Mouse (Mus musculus) liver (tissue): Measurements from ENCODE around the gene Txk.

Source experiments
- DNase-seq: peaks from one replicate; pipeline ENCODE4 v3.0.0-alpha.2; 2020; ENCODE audit warnings: mixed read lengths

Gene Txk

GRCm38 (mm10) chr5:72752585-72752984, at the start of gene Txk:
Gene Txk, minus strand, starts transcription at chr5:72752777.
- DNase-seq = no peak

GRCm38 (mm10) chr5:72798563-72798962, 46.0 kb upstream of the Txk start:
- no peak for DNase-seq

GRCm38 (mm10) chr5:72796186-72796613, 43.6 kb upstream of the Txk start:
- DNase-seq = no peak

GRCm38 (mm10) chr5:72793309-72793850, 40.8 kb upstream of the Txk start:
- DNase-seq = no peak

GRCm38 (mm10) chr5:72791789-72792188, 39.2 kb upstream of the Txk start:
- DNase-seq = no peak

- DNase-seq = no peak
These were observed 38.8 kb upstream of the Txk start for GRCm38 (mm10) chr5:72791386-72791785.

- no peak for DNase-seq
These were observed 32.9 kb upstream of the Txk start for GRCm38 (mm10) chr5:72785451-72785850.

- no peak for DNase-seq
These were observed 32.1 kb upstream of the Txk start for GRCm38 (mm10) chr5:72784719-72785118.

- no peak for DNase-seq
These were observed 31.4 kb upstream of the Txk start for GRCm38 (mm10) chr5:72783957-72784356.

- DNase-seq = no peak
These were observed 30.5 kb upstream of the Txk start for GRCm38 (mm10) chr5:72783123-72783522.

GRCm38 (mm10) chr5:72781776-72782175, 29.2 kb upstream of the Txk start:
- DNase-seq = no peak

GRCm38 (mm10) chr5:72776595-72776994, 24.0 kb upstream of the Txk start:
- no peak for DNase-seq

GRCm38 (mm10) chr5:72776127-72776526, 23.6 kb upstream of the Txk start:
- DNase-seq = no peak

GRCm38 (mm10) chr5:72769841-72770240, 17.3 kb upstream of the Txk start:
- DNase-seq = no peak

- DNase-seq = no peak
These were observed 11.0 kb upstream of the Txk start for GRCm38 (mm10) chr5:72763546-72763945.

- no peak for DNase-seq
These were observed 10.4 kb upstream of the Txk start for GRCm38 (mm10) chr5:72763025-72763424.

- DNase-seq = no peak
These were observed 9.2 kb upstream of the Txk start for GRCm38 (mm10) chr5:72761758-72762157.

GRCm38 (mm10) chr5:72761237-72761636, 8.7 kb upstream of the Txk start:
- DNase-seq = no peak

GRCm38 (mm10) chr5:72758925-72759924, 6.6 kb upstream of the Txk start:
- peak; percentile 18 for DNase-seq

- no peak for DNase-seq
These were observed 4.7 kb upstream of the Txk start for GRCm38 (mm10) chr5:72757155-72757773.

GRCm38 (mm10) chr5:72755941-72756340, 3.4 kb upstream of the Txk start:
- DNase-seq = no peak

- no peak for DNase-seq
These were observed 2.5 kb upstream of the Txk start for GRCm38 (mm10) chr5:72755035-72755434.

- no peak for DNase-seq
These were observed 1.4 kb downstream of the Txk start for GRCm38 (mm10) chr5:72751056-72751758.
